Mouse (Mus musculus): ENCODE measurements at regions not wholly inside any gene's neighbourhood (a gene's known extent, or its start where the extent isn't known, plus 50 kb on each side); places are given as distances from the start of the nearest gene placed in this dataset.

DNA sequence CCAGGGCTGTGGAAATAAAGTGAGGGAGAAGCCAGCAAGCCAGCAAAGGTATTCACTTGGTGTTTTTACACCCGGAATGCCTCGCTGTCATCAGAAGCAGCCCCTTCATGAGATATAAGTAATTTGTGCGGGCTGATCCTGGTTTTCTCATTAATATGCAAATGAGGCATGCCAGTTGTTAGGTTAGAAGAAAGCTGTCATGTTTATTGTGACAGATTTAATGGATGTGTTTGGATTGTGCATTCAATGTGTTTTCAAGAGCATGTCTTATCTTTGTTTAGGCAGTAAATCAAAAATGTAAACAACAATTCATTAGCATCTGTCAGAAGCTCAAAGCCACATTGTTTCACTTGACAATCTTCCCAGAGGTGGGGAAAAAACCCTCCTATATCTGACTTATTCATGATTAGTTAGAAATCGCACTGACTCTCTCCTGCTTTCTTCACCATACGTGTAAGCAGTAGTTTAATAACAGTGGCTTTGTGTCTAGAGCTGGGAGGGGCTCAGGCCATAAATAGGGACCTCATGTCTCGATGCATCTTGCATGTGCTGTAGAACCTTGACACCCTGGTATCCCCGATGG lies 65.8 kb upstream of the Ctbp2 start:
- DNase-seq (ENCODE audit: low spot score) (no peak), ATAC-seq (no peak)
- Histone ChIP-seq H3K27ac (ENCODE audit: low read length) (no peak overlapping the region), H3K4me2 (replicated peaks; ENCODE audit: low read depth, low read length) (no peak overlapping the region), H3K27me3 (replicated peaks; ENCODE audit: insufficient read depth, low read length) (no peaks in the 10 kb centered on the region), H3K9ac (replicated peaks; ENCODE audit: low read depth) (no peak overlapping the region), H3K4me1 (ENCODE audit: insufficient read depth, low read depth, low read length) (no peaks in the 10 kb centered on the region), H3K9me3 (ENCODE audit: low read length) (no peaks in the 10 kb centered on the region), H3K36me3 (ENCODE audit: insufficient read depth, low read length) (no peaks in the 10 kb centered on the region), H3K4me3 (ENCODE audit: low read depth, low read length) (no peak overlapping the region)
- 35% methylated on average over 7 of the region's 7 CpGs for WGBS
- TF ChIP-seq CTCF (IDR thresholded peaks at IDR 0.05): no peak
- no peak for TF ChIP-seq EP300 (IDR thresholded peaks at IDR 0.05)

DNA sequence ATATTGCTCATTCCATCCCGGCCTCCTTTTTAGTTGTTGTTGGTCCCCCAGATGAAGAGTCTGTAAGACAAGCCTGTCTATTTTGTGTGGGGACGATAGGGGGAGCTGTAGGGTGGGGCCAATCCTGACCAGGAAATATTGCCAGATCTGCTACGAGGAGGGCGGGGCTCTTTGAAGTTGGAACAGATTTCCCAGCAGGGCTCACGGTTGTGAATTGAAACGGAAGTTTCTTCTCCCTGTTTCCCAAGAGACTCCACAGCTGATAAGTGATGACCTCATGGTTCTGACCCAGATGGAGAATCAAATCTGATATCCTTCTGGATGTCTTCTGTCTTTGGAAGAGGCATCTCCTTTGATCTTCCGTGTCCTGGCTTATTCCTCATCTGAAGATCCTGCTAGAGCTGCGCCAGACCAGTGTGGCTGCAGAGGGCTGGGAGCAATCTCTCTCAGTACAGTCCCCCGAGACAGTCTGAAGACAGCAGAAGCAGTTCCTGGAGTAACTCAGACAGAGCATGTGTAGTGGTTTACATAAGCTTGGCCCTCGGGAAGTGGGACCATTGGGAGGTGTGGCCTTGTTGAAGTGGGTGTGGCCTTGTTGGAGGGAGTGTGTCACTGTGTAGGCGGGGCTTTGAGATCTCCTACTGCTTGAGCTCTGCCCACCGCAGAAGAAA lies 61.9 kb upstream of the Ctbp2 start:
- peak overlapping the region; percentile 75; the same call in 1 of the 2 replicates for H3K27ac ChIP-seq (ENCODE audit: low read length)
- no peaks in the 10 kb centered on the region for H3K9me3 ChIP-seq (ENCODE audit: low read length)
- no peak overlapping the region for H3K9ac ChIP-seq (replicated peaks; ENCODE audit: low read depth)
- peak overlapping the region; percentile 24; the same call in 1 of the 2 replicates for H3K4me3 ChIP-seq (ENCODE audit: low read depth, low read length)
- ATAC-seq: peak; percentile 92
- TF ChIP-seq EP300 (IDR thresholded peaks at IDR 0.05) (peak; percentile 79), CTCF (IDR thresholded peaks at IDR 0.05) (peak; percentile 76)
- H3K27me3 ChIP-seq (replicated peaks; ENCODE audit: insufficient read depth, low read length): no peaks in the 10 kb centered on the region
- 10% methylated on average over 12 of the region's 12 CpGs for WGBS
- H3K4me2 ChIP-seq (replicated peaks; ENCODE audit: low read depth, low read length): peak overlapping the region; percentile 44; the same call in 1 of the 2 replicates
- H3K36me3 ChIP-seq (ENCODE audit: insufficient read depth, low read length): no peaks in the 10 kb centered on the region
- no peaks in the 10 kb centered on the region for H3K4me1 ChIP-seq (ENCODE audit: insufficient read depth, low read depth, low read length)
- DNase-seq (ENCODE audit: low spot score): peak; percentile 93

DNA sequence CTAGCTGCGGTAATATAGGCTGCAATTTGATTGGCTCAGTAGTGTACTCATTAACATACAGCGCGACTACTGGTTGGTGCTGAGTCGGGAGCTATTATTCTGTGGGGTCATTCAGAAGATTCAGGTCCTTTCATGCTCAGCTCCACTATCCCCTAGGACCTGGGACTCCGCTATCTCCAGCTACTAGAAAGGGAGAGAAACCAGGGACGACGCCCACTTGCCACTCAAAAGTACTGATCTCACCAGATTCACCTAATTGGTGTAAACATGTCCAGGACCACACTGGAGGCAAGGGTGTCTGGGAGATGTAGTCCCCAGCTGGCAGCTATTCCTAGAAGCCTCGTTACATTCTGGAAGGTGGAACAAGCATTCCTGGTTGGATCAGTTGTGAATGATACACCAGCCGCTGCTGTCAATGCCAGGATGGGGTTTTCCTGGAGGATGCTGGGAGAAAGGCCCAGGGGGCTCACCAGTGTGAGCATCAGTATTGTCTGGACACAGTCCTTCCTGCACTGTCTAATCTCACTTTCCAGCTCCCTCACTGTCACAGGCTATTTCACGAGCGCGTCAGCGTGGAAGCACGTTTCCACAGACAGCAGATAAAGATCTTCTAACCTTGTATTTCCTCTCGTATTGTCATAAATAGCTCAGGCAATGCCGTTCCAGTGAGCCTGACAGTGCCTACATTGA lies 60.9 kb upstream of the Ctbp2 start:
- H3K27ac ChIP-seq (ENCODE audit: low read length): no peak overlapping the region
- no peak overlapping the region for H3K4me2 ChIP-seq (replicated peaks; ENCODE audit: low read depth, low read length)
- H3K4me1 ChIP-seq (ENCODE audit: insufficient read depth, low read depth, low read length): no peaks in the 10 kb centered on the region
- no peaks in the 10 kb centered on the region for H3K9me3 ChIP-seq (ENCODE audit: low read length)
- no peak overlapping the region for H3K4me3 ChIP-seq (ENCODE audit: low read depth, low read length)
- WGBS: 53% methylated on average over 16 of the region's 16 CpGs
- H3K27me3 ChIP-seq (replicated peaks; ENCODE audit: insufficient read depth, low read length): no peaks in the 10 kb centered on the region
- TF ChIP-seq CTCF (IDR thresholded peaks at IDR 0.05) (no peak), EP300 (IDR thresholded peaks at IDR 0.05) (no peak)
- no peaks in the 10 kb centered on the region for H3K36me3 ChIP-seq (ENCODE audit: insufficient read depth, low read length)
- DNase-seq (ENCODE audit: low spot score) (no peak), ATAC-seq (no peak)
- no peak overlapping the region for H3K9ac ChIP-seq (replicated peaks; ENCODE audit: low read depth)

DNA sequence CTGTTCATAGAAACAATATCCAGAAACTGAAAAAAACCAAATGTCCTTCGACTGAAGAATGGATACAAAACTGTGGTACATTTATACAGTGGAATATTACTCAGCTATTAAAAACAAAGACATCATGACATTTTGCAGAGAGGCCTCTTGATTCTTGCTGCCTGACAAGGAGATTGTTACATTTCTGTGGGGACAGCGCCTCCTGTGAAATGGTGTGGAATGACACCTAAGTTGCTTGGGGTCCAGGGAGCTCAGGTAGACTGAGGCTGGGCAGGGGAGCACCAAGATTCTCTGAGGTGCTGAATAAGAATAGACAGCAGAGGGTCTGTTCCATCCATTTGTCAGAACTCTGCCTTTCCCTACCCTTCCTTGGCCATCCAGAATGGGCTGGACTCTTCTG lies 57.2 kb upstream of the Ctbp2 start:
- Histone ChIP-seq H3K4me2 (replicated peaks; ENCODE audit: low read depth, low read length) (no peak overlapping the region), H3K27ac (ENCODE audit: low read length) (no peak overlapping the region), H3K9ac (replicated peaks; ENCODE audit: low read depth) (no peak overlapping the region), H3K36me3 (ENCODE audit: insufficient read depth, low read length) (no peaks in the 10 kb centered on the region), H3K9me3 (ENCODE audit: low read length) (no peaks in the 10 kb centered on the region), H3K27me3 (replicated peaks; ENCODE audit: insufficient read depth, low read length) (no peaks in the 10 kb centered on the region), H3K4me1 (ENCODE audit: insufficient read depth, low read depth, low read length) (peaks cover 1% of the 10 kb centered on the region; the same call in 1 of the 2 replicates), H3K4me3 (ENCODE audit: low read depth, low read length) (no peak overlapping the region)
- DNase-seq (ENCODE audit: low spot score) (no peak), ATAC-seq (no peak)
- 46% methylated on average over 2 of the region's 2 CpGs for whole genome bisulfite sequencing
- TF ChIP-seq EP300 (IDR thresholded peaks at IDR 0.05): no peak
- TF ChIP-seq CTCF (IDR thresholded peaks at IDR 0.05): no peak

DNA sequence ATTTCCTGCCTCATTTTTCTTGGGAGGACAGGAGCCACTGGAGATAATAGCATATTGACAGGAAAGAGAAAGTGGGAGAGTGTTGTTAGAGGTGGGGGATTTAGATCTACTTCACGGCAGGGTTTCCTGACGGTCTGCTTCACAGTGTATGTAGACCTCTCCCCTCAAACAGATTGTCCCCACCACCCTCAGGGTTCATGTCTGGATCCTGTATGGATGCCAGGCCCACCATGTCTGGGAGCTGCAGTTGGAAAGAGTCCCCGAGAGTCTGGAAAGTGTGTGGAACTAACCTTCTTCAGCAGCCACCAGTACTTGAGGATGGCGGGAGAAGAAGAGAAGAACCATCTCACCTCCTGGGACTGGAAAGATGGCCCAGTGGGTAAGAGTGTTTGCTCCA lies 53.0 kb upstream of the Ctbp2 start:
- H3K4me3 ChIP-seq (ENCODE audit: low read depth, low read length): no peak overlapping the region
- H3K4me1 ChIP-seq (ENCODE audit: insufficient read depth, low read depth, low read length): peaks cover 3% of the 10 kb centered on the region; the same call in 1 of the 2 replicates
- ATAC-seq (no peak; the same call in 1 of the 2 replicates), DNase-seq (ENCODE audit: low spot score) (no peak)
- H3K36me3 ChIP-seq (ENCODE audit: insufficient read depth, low read length): no peaks in the 10 kb centered on the region
- TF ChIP-seq CTCF (IDR thresholded peaks at IDR 0.05): no peak
- no peak for TF ChIP-seq EP300 (IDR thresholded peaks at IDR 0.05)
- H3K9ac ChIP-seq (replicated peaks; ENCODE audit: low read depth): no peak overlapping the region
- H3K27me3 ChIP-seq (replicated peaks; ENCODE audit: insufficient read depth, low read length): no peaks in the 10 kb centered on the region
- no peaks in the 10 kb centered on the region for H3K9me3 ChIP-seq (ENCODE audit: low read length)
- no peak overlapping the region for H3K27ac ChIP-seq (ENCODE audit: low read length)
- no peak overlapping the region for H3K4me2 ChIP-seq (replicated peaks; ENCODE audit: low read depth, low read length)
- WGBS: 56% methylated on average over 4 of the region's 4 CpGs
